Mouse (Mus musculus) left cerebral cortex, adult 6 months (tissue): ENCODE results near the gene Myo1c. TPM values are rescaled to one million over a fixed set of nuclear protein-coding genes. Genes with fewer than 3 reads are reported as not detected.

Source experiments
- long read RNA-seq, 2 experiments: library from polyadenylated mRNA; unstranded; transcript quantifications; one replicate each; pipeline ENCODE4 v2.0.0; 2019 to 2020
- polyA plus RNA-seq: library from polyadenylated mRNA; unstranded; fragments of <200 nt; fragmentation: Nextera tagmentation; gene quantifications from 2 replicates; pipeline ENCODE4 v1.2.3, GENCODE M21; 2021

The Myo1c gene
- 2.4 and 3.5 TPM in 2 replicates for polyA plus RNA-seq
- long read RNA-seq, experiment 1, full-length matches to known transcripts, result 4 of 15 reads
- long read RNA-seq, experiment 1, partial matches to known transcripts, result 6 of 15 reads
- long read RNA-seq, experiment 1, other reads (novel, unspliced or antisense), result 5 of 15 reads
- long read RNA-seq, experiment 2, full-length matches to known transcripts, result 1 of 2 reads
- long read RNA-seq, experiment 2, partial matches to known transcripts, result 0 of 2 reads
- long read RNA-seq, experiment 2, other reads (novel, unspliced or antisense), result 1 of 2 reads

DNA sequence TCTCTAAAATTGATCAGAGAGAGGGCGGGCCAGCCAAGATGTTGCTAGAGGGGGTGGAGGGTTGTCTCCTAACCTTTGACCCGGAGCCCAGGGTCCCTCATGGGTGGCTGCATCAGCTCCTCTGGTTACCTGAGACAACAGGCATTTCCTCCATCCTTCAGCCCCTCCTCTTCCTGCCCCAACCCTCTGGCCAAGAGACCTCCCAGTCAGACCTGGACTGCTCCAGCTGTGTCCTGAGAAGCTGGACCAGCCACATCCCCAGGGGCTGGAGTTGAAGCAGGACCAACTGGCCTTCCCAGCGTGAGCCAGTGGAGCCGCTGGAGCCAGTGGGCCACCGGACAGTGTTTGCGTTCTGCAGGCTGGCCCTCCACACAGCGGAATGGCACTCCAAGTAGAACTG, at the start of gene Myo1c:
Gene Myo1c, plus strand, starts transcription at position 194 of the 400 bp plus-strand sequence.

DNA sequence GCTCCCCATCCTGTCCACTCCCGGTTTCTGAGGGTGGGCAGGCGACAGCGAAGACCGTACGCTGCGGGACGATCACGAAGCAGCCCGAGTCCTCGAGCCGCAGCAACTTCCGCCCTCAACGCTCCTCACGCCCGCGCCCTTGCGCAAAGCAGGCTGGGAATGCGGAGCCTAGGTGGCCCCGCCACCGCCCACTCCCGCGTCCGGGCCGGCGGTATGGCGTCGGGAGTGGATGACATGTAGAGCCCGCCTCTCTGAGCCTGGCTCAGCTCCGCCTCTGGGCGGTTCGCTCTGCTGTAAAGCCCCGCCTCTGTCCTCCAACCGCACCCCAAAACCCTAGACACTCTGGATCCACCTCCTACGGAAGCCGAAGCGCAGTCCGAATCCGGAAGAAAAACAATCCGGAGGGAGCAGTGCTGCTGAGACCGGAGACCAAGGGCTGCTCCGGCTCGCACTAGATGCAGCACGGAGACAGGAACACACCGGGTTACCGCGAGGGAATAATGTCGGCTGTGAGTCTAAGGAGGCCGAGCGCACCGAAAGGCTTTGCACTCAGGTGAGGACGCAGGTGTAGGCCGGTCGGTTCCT, 19.6 kb upstream of the Myo1c start, which contains the start of gene Inpp5k:
Gene Inpp5k, plus strand, starts transcription at position 344 of the 585 bp plus-strand sequence.

DNA sequence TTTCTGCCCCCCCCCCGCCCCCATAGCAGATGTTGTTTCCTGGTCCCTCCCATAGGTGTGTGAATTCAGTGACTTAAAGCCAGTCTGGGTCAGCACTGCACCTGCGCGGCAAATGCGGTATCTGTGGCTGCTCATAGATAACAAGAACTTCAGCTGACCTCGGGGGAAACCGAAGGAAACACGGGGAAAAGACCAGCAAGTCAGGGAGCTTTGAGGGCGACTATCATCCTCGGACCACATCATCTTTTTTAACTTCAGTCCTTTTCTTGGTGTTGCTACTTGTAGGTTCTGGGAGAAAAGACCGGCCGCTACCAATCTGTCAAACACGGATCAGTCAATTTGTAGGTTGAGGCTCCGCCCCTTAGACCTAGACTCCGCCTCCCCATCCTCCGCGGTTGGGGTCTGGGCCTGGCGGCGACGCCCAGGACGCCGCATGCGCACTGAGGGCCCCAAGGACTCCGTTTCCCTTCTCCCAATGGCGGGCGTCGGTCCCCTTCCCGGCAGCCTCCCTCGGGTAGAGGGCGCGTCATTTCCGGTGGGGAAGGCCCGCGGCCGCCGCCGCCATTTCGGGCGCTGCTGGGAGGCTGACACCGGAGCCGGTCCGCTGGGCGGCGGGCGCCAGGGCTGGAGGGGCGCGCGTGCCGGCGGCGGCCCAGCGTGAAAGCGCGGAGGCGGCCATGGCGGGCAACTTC, 28.6 kb downstream of the Myo1c start, which contains the start of gene Crk:
Gene Crk, plus strand, starts transcription at position 513 of the 692 bp plus-strand sequence.

Other genes with a start within 250 kb of the Myo1c start
- gene Serpinf1, start 227.8 kb upstream of the Myo1c start, polyA plus RNA-seq, result 6.5 and 8.4 TPM in 2 replicates
- gene Serpinf2, start 210.9 kb upstream of the Myo1c start, polyA plus RNA-seq, result 0.05 TPM in 1 of 2 replicates, not detected in the other
- gene Wdr81, start 195.8 kb upstream of the Myo1c start, polyA plus RNA-seq, result 2.9 and 3.3 TPM in 2 replicates
- gene Tlcd2, start 188.8 kb upstream of the Myo1c start, polyA plus RNA-seq, result 0.80 and 0.99 TPM in 2 replicates
- gene Prpf8, start 163.7 kb upstream of the Myo1c start, polyA plus RNA-seq, result 12.1 and 13.6 TPM in 2 replicates
- 2.5 and 2.6 TPM in 2 replicates for gene Rilp, start 140.4 kb upstream of the Myo1c start, polyA plus RNA-seq
- gene Scarf1, start 137.0 kb upstream of the Myo1c start, polyA plus RNA-seq, result 1.2 and 1.3 TPM in 2 replicates
- gene Slc43a2, start 118.8 kb upstream of the Myo1c start, polyA plus RNA-seq, result 13.6 and 19.1 TPM in 2 replicates
- gene Pitpna, start 62.4 kb upstream of the Myo1c start, polyA plus RNA-seq, result 23.7 and 133 TPM in 2 replicates
- gene Inpp5k, start 19.5 kb upstream of the Myo1c start, polyA plus RNA-seq, result 15.7 and 21.9 TPM in 2 replicates
- gene Crk, start 28.8 kb downstream of the Myo1c start, polyA plus RNA-seq, result 20.3 and 55.9 TPM in 2 replicates
- gene Ywhae, start 82.4 kb downstream of the Myo1c start, polyA plus RNA-seq, result 792 and 815 TPM in 2 replicates
- gene Doc2b, start 145.5 kb downstream of the Myo1c start, polyA plus RNA-seq, result 1.5 and 1.9 TPM in 2 replicates